Mouse (Mus musculus) ovary, postnatal 36 days (tissue): ENCODE measurements around the gene Atf6.

ENCODE experiments used
- DNase-seq: peaks from one replicate; pipeline ENCODE4 v3.0.0; 2022; ENCODE audit warnings: low spot score, mixed read lengths

The Atf6 gene

DNA sequence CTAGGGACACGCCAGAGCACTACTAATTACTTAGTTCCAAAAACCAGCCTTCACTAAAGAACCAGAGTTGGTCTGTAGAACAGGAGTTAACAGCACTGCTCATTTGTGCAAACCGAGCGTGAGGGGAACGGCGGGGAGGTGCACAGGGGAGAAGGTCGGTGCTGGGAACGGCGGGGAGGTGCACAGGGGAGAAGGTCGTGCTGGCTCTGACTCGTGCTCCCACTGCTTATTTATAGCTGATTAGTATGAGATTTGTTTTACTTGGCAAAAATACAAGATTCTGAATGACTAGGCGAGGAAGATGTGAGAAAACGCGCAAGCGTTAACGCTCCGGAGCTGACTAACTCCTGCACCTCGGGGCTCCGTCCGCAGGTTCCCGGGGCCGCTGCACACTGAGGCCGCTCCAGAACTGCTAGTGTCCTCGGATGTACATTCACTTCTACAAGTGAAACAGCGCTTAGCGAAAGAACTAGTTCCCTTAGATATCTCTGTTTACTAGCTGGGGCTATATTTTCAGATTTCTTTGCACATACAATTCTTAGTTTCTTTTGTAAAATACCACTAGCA lies 96.1 kb downstream of the Atf6 start:
- DNase-seq = peak; percentile 51

DNA sequence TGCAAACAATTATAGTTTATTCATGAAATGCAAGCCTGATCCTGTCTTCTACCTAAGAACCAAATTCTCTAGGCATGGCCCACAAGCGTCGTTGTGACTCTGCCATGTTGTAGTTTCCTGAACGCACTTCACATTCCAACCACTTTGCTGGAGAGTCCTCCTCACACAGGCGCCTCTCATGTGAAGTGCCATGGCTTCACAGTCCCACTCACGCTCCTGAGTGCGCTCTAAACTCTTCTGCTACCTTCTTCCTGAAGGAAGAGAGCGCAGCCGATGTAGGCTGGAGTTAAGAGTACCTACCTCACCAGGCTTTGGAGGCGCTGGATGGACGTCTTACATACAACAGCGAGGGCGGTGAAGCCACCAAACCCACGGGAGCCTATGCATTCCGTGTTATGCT lies 96.9 kb downstream of the Atf6 start:
- DNase-seq = no peak

DNA sequence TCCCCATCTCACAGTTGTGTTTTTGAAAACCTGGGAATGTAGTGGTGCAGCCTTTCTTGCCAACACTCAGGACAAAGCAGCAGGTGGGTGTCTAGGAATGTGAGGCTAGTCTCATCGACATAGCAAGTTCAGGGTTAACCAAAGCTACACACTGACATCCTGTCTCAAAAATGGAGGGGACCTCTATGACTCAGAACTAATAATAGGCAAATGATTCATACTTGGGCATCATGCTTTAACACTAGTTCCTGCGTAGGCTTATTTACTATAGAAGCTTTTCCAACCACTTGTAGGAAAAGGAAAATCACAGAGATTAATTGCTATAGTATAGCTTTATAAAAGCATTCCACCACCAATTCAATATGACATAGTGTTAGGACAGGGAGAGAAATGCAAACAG lies 100.6 kb downstream of the Atf6 start:
- no peak for DNase-seq

DNA sequence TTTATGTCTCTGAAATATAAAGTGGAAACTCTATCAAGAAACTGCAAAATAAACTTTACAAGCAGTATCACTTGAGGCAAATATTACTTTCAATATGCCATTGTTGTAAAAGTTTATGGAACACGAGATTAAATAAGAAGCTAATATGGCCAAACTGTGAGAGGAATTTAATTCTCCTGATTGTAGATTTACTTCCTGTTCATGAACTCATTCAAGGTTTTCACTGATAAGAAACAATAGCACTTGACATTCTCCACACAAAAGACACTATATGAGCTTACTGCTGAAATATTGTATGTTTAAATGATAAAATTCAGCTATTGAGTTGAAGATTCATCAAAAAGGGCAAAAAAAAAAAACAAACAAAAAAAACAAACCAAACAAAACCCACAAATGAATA lies 102.8 kb downstream of the Atf6 start:
- DNase-seq = no peak

DNA sequence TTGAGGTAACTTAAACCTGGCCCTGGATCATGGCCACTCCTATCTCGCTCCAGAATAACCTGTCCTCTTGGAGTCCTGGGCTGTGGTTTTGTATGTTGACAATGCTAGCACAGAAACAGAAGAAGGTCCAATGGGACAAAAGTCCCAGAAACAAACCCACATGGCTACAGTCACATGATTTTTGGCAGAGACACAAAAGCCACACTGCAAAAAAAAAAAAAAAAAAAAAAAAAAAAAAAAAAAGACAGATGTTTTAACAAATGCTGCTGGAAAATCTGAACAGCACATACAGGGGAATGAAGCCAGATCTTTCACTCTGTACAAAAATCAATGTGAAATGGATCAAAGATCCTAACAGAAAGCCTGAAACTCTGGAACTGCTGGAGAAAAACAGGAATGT lies 105.9 kb downstream of the Atf6 start:
- DNase-seq = no peak

DNA sequence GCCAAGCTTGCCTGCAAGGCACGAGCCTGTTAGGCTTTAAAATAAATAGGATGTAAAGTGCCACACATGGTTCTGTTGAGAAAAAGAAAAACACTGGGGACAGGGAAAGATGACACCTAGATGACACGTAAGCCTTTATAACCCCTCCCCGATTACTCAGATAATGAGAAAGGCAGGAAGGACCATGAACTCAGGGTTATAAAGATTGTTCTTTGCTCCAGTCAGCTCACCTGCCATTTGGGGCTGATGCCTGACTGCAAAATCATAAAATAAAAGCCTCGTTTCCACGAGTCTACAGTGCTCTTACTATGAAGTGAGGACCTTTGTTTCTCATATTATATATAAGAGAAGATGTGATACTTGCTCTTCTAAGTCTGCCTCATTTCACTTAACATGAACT lies 114.0 kb downstream of the Atf6 start:
- no peak for DNase-seq

DNA sequence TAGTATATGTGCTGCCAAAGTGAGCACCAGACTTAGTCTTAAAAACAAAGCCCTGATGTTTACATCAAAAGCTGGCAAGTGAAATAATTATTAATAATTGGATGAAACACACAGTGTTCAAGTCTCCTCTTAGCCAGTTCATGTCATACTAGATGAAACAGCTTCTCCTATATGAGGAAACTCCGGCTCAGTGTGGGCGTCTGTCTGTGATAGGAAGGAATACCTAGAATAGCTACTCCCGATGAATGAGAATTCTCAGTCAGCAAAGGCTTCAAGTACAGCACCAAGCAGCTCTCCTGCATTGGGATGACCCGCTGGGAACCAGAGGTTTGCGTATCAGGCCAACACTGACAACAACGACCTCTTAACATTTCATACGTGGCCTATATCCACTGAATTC lies 115.8 kb downstream of the Atf6 start:
- no peak for DNase-seq

DNA sequence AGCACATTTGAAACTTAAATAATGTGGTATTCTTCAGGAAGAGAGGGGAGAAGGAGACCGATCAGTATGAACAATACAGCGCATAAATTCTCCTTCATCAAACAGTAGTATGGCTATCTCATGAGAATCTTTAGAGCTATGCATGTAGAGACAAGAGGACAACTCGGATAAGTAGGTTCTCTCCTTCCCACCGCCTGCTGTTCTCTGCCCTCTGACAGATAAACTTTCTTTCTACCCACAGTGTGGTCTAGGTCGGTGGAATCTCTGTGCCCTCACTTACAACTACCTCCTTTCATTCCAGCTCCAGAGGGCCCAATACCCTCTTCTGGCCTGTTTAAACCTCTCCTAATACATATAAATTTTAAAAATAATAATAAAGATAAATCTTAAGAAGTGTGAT lies 121.0 kb downstream of the Atf6 start:
- DNase-seq = no peak

DNA sequence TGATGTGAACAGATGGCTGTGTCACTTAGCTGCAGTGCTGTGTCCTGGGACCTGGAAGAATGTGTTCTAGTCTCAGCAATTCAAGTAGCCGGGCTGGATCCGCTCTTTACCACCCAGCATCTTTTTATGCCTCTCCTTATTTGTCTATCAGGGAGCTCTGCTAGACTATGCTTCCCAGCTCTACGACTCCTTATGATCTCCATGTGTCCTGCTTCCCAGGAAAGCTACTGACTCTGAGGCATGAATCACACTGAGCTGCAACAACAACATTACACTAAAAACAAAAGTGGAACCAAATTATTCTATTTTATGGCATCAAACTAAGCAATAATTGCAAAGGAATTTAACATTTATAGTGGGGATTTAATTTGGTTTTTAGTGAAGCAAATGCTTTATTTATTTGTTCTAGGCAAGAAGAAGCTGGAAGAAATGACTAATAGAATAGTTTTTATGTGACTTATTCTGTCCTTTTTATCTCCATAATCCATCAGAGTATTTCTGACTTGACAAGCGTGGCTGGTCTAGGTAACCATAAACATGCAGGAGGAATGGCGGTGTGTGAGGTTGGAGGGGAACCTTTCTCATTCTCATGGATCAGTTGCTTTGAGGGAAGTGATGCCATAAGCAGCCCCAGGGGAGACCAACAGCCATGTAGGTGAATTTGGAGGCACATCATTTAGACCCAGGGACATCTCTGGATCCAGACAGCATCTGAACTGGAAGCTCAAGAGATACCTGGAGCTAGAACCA lies 125.9 kb downstream of the Atf6 start:
- DNase-seq = no peak

DNA sequence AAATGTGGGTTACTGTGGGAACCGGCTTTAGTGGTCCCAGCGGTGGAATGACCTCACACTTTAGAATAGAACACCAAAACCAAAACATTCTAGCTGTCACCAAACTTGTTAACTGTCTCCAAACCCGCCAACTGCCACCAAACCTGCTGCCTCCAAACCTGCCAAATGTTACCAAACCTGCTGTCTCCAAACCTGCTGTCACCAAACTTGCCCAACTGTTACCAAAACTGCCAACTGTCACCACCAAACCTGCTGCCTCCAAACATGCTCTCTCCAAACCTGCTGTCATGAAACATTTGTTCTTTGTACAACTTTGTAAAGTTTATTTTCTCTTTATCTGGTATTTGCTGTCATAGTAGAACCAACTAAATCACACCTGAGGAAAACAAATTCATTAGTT lies 132.7 kb downstream of the Atf6 start:
- DNase-seq = no peak

DNA sequence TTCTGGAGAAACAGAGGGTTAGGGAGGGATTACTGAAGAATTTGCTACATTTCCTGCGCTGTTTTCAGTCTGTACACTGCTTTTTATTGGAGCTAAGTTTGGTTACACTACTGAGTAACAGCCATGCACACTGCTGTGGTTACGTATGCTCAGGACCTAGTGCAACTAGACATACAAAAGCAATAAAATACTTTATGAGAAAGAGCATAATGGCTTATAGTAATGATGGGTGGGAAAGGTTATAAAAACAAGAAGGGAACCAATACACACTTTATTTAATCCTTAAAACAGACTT lies 135.0 kb downstream of the Atf6 start:
- no peak for DNase-seq

DNA sequence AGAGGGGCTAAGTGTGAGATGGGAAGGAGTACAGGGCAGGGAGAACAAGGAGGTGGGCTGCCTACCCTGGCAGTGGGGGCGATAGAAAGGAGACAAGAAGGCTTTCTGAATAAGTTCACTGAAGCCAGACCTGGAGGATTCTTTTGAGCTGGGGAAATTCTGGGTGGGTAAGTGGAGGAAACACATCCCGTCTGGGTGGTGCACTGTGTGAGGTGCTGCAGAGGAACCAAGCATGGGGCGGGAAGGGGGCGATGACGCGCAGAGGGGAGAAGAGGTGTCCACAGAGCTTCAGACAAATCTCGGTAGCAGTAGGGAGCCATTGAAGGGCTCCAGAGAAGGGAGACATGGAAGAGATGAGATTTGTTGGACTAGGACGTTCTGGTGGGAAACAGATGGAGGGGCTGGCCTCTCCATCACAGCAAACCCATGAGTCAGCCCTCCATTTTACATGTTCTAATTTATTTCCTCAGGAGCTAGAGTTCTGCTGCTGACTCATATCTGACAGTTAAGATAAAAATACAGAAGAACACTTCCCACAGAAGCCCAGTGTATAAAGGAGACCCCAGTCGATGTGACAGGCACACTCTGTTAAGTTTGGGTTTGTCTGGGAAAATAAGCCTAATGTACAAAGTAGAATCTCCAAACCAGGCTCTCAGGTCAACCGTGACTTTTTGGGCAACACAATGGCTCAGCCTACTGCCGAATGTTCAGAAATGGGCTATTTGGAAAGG lies 135.5 kb downstream of the Atf6 start:
- DNase-seq = no peak

DNA sequence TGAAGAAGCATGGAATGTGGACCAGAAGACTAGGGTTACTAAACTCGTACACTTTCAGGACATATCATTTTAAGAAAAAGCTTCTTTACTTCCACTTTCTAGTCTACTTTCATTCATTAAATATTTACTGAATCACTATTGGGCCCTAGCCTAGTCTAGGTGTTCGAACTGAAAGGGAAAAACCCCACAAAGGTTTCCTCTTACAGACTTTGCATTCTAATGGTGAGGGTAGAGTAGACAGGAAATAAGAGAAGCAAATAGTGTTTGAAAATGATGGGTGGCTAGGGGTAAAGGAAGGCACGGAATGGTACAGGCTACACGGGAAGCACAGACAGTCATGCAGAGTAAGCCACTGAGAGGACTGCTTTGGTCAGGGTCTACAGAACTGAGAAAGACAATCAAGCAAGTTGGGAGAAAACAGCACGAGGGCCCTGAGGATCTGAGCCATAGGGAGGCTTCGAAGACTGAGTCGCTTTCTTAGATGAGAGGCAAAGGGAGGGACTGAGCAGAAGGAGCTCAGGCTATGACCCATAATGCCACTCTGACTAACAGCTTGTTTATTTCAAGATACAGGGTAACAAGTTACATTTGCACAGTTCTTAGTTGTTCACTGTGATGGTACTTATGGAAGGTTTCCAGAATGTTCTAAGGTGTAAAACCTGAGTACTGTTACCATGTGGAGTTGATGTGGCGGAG lies 138.2 kb downstream of the Atf6 start:
- DNase-seq = no peak

DNA sequence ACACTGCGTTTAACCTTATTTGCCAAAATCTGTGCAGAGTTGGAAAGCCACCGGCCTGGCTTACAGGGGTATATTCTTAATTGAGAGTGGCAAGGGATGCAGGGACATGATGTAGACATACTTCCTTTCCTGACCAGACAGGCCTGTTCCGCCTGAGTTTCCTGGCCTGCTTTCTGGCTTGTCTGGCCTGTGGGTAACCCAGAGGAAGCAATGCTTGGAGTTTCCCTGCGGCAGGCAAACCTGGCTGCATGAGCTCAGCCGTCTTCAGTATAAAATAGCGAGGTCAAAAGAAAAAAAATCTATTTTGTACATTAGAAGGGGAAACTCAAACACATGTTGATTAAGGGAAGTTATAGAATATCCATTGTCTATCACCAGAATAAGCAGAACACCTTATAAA lies 139.0 kb downstream of the Atf6 start:
- DNase-seq = no peak

DNA sequence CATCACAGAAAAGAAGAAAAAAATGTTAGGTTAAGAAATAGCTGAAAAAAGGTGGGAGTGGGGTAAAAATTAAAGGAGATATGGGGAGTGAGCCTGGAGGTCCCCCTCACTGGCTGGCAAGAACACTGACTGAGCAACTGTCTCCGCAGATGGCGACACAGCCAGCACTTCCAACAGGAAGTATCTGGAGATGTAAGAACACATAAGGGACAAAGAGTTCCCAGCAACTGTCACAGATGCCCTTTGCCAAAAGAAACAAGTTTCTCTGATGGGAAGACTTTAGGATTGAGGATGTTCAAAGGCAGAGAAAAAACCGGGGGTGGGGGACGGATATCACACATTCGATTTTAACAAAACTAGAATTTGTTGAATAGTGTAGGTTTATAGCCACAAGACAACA lies 146.0 kb downstream of the Atf6 start:
- no peak for DNase-seq

DNA sequence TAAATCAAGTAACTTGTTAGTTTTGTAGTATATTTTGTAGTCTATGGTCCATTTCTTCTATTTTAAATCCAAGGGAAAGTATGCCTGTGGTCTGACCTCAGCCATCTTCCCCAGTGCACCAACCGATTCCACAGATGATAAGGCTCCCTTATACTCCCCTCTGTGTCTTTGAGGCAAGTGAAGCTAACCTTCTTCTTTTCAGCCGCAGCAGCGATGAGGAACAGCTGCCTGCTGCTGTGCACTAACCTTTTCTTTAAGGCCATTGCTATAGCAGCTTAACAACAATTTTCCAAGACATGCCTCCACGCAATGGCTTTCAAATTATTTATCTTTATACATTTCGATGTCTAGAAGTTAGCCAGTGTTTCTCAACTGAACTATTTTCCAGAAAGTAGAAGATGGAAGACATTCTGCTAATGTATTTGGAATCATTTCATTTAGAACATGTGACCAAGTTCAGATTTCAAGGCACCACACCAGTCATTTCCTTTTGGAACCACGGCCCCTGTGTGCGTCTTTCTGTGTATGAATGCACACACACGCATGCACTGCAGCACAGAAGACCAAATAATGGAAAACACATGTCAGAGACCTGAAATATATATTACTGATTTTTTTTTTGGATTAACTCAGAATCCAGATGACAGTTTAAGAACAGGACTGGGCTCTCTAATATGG lies 149.3 kb downstream of the Atf6 start:
- no peak for DNase-seq

DNA sequence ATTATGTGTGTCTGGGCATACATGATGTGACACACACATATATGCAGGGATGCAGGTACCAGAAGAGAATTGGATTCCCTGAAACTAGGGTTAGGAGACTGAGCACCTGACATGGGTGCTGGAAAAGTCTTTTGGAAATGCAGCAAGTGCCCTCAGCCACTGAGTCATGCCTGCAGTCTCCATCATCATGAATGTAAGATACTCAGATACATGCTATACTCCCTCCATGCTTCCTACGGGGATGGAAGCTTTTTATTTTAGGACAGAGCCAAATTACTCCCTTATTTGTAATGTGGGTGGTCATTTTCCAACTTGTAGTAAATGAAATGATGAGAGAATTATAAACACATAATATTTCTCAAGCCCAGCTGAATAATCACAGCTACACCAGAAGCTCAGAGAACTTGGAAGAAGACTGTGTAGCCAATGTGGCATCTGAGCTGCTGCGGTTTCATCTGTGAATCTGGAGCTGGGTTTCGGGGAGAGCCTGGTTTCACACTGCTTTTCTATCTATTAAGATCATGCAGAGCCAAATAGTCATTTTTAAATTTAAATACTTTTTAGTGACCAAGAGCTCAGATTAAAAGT lies 150.2 kb downstream of the Atf6 start:
- DNase-seq = no peak

DNA sequence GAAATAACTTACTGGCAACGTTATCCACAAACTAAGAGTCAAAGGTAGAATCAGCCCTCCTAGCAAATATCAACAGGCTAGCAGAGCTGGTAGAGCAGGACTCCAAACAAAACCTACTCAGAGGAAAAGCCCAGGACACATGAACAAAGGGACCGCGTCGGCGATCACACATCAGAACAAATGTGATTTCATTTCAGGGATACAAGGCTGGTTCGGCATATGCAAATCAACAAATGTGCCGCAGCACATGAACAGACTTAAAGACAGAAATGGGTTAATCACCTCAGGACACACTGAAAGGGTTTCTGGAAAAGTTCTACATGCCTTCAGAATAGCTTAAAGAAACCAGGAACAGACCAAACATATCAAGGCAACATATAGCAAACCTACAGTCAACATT lies 155.8 kb downstream of the Atf6 start:
- no peak for DNase-seq

DNA sequence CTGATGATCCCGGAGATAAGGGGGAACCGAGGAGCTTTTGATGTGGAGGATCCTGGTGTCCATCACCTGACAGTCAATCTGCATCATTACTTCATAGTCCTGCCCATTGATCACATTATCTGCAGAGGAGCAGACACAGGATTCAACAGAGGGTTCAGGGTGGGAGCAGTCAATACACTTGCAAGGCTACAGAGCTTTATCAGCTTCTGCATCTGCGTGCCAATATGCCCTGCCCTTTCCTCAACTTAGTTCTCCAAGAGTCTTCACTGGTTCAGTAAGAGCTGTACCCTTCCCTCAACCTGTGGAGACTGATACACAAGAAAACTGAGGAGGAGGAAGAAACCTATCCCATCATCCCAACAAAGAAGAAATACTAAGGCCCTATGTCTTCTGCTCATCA lies 157.6 kb downstream of the Atf6 start:
- DNase-seq = no peak

DNA sequence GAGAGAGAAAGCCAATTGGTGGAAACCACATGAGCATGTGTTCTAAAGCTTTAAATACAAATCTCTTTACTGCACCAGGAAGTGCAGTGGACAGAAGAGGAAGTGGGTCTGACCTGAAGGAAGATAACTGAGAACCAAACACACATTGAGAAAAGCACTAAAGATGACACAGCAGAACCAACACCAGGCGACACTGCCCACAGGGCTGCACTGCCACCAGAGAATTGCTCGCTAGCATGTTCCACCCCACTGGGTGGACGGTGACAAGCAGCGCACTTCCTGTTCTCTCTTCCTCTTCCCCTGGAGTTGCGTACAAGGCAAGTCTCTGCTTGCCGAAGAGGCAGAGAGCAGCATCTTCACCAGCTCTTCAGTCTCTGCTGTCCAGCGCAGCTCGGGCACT lies 158.1 kb downstream of the Atf6 start:
- DNase-seq = no peak

DNA sequence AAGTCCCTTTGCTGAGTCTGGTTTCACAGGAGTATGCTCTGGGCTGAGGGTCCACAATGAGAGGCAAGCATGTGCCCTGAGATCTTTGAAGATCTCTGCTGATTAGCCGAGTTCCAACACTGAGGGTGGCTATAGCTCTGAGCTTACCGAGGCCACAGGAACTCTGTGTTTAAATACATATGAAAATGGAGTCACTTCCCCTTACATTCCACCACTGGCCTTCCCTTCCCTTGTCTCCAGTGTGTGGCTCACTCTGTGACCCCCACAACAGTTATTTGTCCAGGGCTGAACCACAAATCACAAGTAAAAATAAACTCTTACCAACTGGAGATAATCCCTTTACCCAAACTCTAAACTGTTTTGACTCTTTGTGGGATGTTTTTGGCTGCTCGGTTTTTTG lies 158.5 kb downstream of the Atf6 start:
- DNase-seq = no peak

DNA sequence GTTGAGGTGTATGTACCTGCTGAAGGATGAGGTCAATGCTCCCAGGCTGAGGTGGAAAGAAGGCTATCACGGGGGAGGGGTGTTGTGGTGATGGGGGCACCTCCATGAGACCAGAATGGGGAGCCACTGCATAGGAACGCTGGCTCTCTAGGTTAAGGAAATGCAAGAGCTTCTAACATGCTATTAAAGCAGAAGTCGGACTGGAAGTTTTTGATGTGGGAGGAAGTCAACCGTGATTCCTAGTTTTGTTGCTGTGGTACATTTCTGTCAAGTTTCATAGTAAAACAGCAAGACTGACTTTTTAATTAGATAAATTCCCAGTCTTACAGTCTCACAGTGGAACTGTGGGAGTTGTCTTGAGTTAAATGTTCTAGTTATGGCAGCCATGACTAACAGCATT lies 161.5 kb downstream of the Atf6 start:
- DNase-seq = no peak
